Mouse (Mus musculus): ENCODE measurements around the gene Sema7a.

The Sema7a gene

DNA sequence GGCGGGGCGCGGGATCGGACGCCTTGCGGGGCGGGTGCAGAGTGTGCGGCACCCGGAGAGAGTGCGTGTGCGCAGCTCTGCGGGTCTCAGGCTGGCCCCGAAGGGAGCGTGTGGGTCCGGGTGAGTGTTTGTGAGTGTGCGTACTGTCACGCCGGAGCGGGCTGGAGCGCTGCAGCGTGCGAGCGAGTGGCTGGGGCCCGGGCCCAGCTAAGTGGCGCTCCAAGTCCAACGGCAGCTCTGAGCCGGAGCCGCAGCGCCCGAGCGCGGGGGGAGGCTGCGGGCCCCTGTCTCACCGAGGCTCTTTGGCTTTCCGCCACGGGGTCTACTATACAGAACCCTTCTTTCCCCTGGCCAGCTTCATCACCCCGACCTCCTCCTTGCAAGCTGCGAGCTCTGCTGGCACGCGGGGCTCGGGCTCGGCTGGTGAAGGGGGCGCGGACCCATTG, 460 bp downstream of the Sema7a start:
- DNase-seq, result peak; percentile 64

GRCm38 (mm10) chr9:57940861-57941638, 1.1 kb downstream of the Sema7a start:
- DNase-seq, result peak; percentile 29

GRCm38 (mm10) chr9:57942039-57942438, 2.1 kb downstream of the Sema7a start:
- no peak for DNase-seq

DNA sequence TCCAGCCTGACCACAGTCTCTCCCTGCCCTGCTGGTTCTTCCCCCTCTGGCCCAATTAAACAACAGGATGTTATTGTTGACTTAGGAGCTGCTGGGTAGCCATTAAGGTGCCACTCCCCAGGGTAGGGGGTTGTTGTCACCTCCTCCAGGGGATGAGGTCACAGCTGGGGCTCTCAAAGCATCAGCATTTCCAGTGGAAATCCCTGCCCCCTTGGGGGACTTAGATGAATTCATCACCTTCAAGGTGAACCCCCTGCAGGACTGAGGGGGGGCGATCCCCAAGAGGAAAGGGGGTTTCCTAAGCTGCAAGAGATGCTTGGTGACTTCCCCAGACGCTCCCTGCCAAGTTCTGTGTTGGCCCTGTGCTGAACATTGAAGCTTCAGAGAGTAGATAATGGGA, 3.2 kb downstream of the Sema7a start:
- no peak for DNase-seq

DNA sequence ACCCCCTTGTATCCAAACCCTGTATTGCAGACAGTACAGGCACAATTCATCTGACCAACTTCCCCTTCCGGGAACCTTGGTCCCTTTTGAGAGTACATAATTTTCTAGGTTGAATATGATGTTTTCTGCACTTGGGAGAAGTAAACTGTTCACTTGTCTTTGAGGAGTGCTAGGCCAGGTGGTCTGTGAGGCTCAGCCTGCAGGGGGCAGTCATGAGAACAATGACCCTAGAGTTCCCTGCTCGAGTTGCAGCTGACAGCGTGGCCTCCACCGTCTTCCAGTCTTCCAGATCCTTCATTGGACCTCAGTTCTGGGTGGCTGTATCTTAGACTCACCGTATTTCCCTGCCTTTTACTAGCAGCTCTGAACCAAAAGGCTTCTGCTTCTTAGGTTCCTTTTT, 4.7 kb downstream of the Sema7a start:
- peak; percentile 73 for DNase-seq

GRCm38 (mm10) chr9:57945771-57946616, 6.1 kb downstream of the Sema7a start:
- no peak for DNase-seq

- DNase-seq, result no peak
Measured at GRCm38 (mm10) chr9:57947381-57948030, 7.6 kb downstream of the Sema7a start.

DNA sequence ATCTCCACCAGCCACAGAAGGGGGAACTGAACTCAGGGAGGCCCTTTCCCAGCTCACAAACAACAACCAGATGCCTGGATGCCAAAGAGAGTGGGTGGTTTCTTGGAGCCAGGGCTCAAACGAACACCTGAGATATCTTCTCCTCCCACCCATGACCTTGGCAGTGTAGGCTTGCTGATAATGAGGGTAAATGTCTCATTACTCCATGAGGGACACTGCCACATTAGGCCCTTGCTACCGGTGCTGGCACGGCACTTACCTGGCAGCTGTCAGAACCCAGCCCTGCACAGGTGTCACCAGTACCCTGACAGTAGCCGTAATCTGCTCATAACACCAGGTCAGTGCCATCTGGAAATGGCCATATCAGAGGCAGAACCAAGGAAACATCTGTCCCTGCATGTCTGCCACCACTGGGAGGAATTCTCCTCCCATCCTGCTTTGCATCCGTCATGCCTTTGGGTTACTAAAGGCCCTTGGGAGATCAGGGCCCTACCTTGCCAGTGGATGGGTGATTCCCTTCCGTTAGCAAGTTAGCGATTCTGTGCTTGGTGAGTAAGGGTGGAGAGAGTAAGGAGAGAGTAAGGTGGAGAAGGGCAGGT, 8.5 kb downstream of the Sema7a start:
- no peak for DNase-seq

DNA sequence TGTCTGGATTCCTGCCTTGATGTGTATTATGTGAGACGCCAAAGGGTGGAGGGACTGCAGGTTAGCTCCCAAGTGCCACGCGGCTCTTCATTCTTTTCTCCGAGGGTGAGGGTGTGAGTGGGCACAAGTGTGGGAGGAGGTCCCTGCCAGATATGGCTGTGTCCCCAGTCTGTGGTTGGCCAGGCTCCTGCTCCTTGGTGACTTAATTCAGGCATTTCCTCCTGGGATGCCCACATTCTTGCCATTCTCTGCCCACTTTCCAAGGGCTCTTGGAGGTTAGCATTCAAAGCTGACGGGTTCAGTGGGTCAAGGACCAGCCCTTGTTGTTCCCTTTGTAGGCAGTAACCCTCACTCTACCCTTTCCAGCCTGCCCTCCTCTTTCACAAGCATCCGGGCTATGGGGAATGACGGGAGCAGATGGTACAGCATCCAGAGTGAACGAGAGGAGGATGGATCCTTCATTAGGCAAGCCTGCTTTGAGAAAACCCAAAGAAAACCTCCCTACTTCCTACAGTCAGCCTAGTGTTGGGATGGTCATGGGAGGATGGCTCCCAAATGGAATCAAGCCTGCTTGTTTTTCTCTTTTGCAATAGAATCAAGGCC, 9.3 kb downstream of the Sema7a start:
- DNase-seq, result no peak

DNA sequence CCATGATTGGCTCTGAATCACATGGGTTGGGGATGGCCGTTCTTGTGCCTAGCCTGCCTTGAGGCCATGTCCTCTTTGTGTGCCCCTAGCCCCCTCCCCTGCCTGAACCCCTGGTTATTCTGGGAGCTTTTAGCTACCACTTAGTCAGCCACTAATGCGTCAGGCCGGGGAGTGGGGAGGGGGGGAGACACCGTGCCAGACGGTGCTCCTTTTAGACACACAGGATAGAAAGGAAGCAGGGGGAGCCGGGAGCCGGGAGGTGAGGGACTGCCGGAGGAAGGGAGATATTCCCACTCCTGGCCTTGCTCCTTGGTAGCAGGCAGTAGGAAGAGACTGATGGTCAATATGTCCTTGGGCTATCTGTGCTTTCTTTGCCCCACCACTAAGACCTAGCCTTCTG, 10.0 kb downstream of the Sema7a start:
- DNase-seq, result no peak

GRCm38 (mm10) chr9:57950519-57950918, 10.6 kb downstream of the Sema7a start:
- no peak for DNase-seq

DNA sequence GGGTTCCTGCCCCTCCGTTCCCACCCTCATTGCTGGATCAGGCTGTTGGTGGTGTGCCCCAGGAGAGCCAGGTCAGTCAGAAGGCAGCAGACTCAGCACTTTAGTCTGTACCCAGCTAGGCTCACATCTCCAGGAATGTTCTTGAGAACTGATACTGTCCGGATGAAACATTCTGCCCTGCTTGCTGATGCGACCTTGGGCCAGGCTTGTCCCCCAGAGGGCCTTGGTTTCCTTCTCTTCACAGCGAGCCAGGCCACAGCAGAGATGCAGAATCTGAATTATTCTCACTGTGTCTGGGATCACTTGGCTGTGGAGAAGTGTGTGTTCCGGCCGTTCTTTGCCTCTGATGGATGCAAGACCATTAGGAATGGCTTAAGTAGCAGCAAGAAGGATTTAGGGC, 12.1 kb downstream of the Sema7a start:
- DNase-seq, result no peak

- DNase-seq, result no peak
Measured at GRCm38 (mm10) chr9:57954962-57955744, 15.2 kb downstream of the Sema7a start.

GRCm38 (mm10) chr9:57955764-57956163, 15.9 kb downstream of the Sema7a start:
- no peak for DNase-seq

GRCm38 (mm10) chr9:57956196-57956837, 16.4 kb downstream of the Sema7a start:
- no peak for DNase-seq

DNA sequence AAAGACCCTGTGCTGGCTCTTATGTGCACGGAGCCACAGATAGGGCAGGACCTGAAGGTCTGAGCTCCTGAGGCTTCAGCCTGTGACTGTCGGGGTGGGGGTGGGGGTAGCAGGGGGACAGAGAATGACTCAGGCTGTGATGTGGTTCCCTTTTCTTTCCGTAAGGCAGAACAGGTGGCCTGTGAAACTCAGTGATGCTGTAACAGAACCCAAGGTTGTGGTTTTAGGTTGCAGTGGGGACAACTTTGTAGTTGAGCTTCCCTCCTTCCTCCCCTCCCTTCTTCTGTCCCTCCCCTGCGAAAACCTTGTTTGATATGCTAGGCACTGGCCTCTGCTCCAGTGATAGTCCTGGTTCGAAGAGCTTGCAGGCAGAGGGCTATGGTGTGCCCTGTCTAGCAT, 16.9 kb downstream of the Sema7a start:
- DNase-seq, result no peak

DNA sequence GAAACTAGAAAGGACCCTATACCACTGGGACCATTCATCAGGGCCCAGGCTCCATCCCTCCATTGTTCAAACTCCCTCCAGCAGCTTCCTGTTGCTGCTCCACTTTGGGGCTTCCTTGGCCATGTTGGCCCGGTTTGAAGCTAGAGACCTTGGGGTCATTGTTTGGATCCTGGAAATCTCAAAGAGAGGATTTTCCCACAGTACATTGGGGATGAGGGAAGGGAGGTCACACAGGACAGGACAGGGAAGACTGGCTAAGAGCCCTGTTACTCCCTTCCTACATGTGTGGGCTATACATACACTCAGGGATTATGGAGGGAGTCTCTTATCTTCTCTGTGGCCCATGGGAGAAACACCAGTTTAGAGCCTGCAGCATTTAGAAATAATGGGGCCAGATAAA, 18.7 kb downstream of the Sema7a start:
- DNase-seq, result no peak

DNA sequence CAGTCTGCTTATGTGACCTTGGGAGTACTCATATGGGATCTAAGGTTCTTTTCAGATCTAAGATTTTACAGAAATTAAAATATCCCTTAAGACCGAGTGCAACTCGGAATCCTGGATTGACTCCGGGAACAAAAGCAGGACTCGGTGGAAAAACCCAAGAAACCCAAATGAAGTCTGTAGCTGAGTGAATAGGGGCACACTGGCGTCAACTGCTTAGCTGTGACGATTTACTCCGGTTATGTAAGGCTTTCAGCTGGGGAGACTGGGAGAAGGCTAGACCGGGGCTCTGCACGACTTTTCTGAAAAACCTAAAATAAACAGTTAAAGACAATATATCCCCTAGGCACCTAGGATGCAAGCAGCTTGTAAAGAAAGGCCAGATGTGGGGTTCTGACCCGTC, 19.5 kb downstream of the Sema7a start:
- no peak for DNase-seq

DNA sequence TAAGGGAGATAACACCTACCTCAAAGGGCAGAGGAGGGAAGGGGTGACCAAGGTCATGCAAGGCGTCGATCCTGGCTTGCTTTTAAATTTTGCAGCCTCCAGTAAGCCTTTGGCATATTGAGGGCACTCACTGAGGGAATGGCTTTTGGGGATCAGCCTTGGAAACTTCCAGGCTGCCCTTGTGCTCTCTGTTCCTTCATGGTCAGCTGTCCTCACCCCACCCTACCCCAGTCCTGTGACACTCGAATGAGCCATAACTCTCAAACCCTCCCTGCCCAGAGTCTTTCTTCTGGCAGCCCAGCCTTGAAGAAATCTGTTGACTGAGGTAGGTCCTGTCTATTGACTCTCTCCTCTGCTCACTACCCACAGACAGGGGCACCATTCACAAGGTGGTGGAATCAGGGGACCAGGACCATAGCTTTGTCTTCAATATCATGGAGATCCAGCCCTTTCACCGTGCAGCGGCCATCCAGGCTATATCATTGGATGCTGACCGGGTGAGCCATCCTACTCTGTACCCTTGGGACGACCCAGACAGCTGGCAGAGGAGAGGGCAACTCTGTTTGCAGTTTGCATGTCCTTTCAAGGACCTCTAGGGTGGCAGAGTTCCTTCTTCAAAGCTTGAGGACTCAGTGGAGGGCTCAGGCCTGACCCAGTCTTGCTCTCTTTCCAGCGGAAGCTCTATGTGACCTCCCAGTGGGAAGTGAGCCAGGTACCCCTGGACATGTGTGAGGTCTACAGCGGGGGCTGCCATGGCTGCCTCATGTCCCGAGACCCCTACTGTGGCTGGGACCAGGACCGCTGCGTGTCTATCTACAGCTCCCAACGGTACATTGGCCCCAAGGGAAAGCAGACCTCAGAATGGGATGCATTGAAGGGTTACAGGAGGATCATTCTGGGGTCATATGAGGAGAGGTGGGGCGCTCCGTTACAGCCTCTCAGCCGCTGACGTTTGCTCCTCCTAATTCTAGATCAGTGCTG, 20.3 kb downstream of the Sema7a start:
- DNase-seq, result no peak

DNA sequence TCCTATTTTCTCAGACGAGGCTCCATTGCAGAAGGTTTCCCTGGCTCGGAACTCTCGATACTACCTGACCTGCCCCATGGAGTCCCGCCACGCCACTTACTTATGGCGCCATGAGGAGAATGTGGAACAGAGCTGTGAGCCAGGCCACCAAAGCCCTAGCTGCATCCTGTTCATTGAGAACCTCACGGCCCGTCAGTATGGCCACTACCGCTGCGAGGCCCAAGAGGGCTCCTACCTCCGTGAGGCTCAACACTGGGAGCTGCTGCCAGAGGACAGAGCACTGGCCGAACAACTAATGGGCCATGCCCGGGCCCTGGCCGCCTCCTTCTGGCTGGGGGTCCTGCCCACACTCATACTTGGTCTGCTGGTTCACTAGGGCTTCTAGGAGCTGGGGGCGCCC, 21.3 kb downstream of the Sema7a start:
- no peak for DNase-seq

Data from embryo, embryonic 11 days (tissue).